Mouse (Mus musculus) liver, embryonic 15.5 days (tissue): ENCODE results near the gene Thsd4. TPM values are rescaled to one million over a fixed set of nuclear protein-coding genes. Genes with fewer than 3 reads are reported as not detected.

Source experiments
- ATAC-seq: fragments of 200-750 bp; cut with Nextera tagmentation; 2 replicates; pipeline ENCODE4 v1.8.0; 2017; ENCODE audit warnings: moderate number of reproducible peaks, mild to moderate bottlenecking, moderate library complexity; ENCODE audit not compliant: insufficient read depth
- H3K27ac ChIP-seq: fragments of 300-500 bp; sonication (generic); replicated peaks from 2 replicates; pipeline ENCODE4 v1.5.1; 2015; ENCODE audit warnings: mild to moderate bottlenecking, inconsistent platforms
- H3K27me3 ChIP-seq: fragments of 300-500 bp; sonication (generic); 2 replicates; pipeline ENCODE4 v1.6.1; 2015; ENCODE audit warnings: mild to moderate bottlenecking, inconsistent platforms
- H3K36me3 ChIP-seq: fragments of 300-500 bp; sonication (generic); replicated peaks from 2 replicates; pipeline ENCODE4 v1.6.1; 2015; ENCODE audit warnings: moderate library complexity, mild to moderate bottlenecking, inconsistent platforms
- H3K4me1 ChIP-seq: fragments of 300-500 bp; sonication (generic); replicated peaks from 2 replicates; pipeline ENCODE4 v1.6.1; 2015; ENCODE audit warnings: inconsistent platforms
- H3K4me2 ChIP-seq: fragments of 300-500 bp; sonication (generic); 2 replicates; pipeline ENCODE4 v1.6.1; 2015; ENCODE audit warnings: moderate library complexity, mild to moderate bottlenecking, inconsistent platforms
- H3K4me3 ChIP-seq: fragments of 300-500 bp; sonication (generic); replicated peaks from 2 replicates; pipeline ENCODE4 v1.5.1; 2015; ENCODE audit warnings: mild to moderate bottlenecking, inconsistent platforms
- H3K9ac ChIP-seq: fragments of 300-500 bp; sonication (generic); 2 replicates; pipeline ENCODE4 v1.6.1; 2015; ENCODE audit warnings: moderate library complexity, mild to moderate bottlenecking, inconsistent platforms
- H3K9me3 ChIP-seq: fragments of 300-500 bp; sonication (generic); replicated peaks from 2 replicates; pipeline ENCODE4 v1.6.1; 2016; ENCODE audit warnings: inconsistent platforms
- WGBS: fragments of 180-500 bp; shearing (Covaris S2); methylation state at CpG from one replicate; pipeline ENCODE4 v1.1.7; 2015; ENCODE audit warnings: mixed read lengths; ENCODE audit not compliant: insufficient replicate concordance; 5-methylcytosine and 5-hydroxymethylcytosine counted together
- polyA plus RNA-seq: library from polyadenylated mRNA; unstranded; fragments of >200 nt; fragmentation: Nextera tagmentation; extraction: Ambion mirVana; gene quantifications from 2 replicates; pipeline ENCODE4 v1.2.1, GENCODE M21; 2015

Gene Thsd4
- polyA plus RNA-seq, 1 experiment from 2014 or later = 0.73 TPM

GRCm38 (mm10) chr9:60065184-60065583 is 456.7 kb downstream of the Thsd4 start:
- Histone ChIP-seq H3K4me3 (no peak overlapping the region), H3K27ac (no peak overlapping the region), H3K9me3 (no peaks in the 10 kb centered on the region), H3K4me1 (no peaks in the 10 kb centered on the region), H3K36me3 (no peaks in the 10 kb centered on the region), H3K4me2 (no peak overlapping the region), H3K9ac (no peak overlapping the region), H3K27me3 (no peaks in the 10 kb centered on the region)
- ATAC-seq = no peak
- WGBS = 46% methylated on average over 4 of the region's 4 CpGs

- Histone ChIP-seq H3K9me3 (no peaks in the 10 kb centered on the region), H3K4me3 (no peak overlapping the region), H3K9ac (no peak overlapping the region), H3K4me2 (no peak overlapping the region), H3K36me3 (no peaks in the 10 kb centered on the region), H3K27ac (no peak overlapping the region), H3K4me1 (no peaks in the 10 kb centered on the region), H3K27me3 (no peaks in the 10 kb centered on the region)
- WGBS = 54% methylated on average over 4 of the region's 4 CpGs
- no peak for ATAC-seq
Observed at GRCm38 (mm10) chr9:60063191-60063720, 458.6 kb downstream of the Thsd4 start.

- no peaks in the 10 kb centered on the region for H3K9me3 ChIP-seq
- no peaks in the 10 kb centered on the region for H3K4me1 ChIP-seq
- no peak overlapping the region for H3K9ac ChIP-seq
- WGBS = 61% methylated on average over 5 of the region's 5 CpGs
- H3K36me3 ChIP-seq = no peaks in the 10 kb centered on the region
- H3K27me3 ChIP-seq = no peaks in the 10 kb centered on the region
- H3K4me3 ChIP-seq = no peak overlapping the region
- H3K4me2 ChIP-seq = no peak overlapping the region
- no peak overlapping the region for H3K27ac ChIP-seq
- ATAC-seq = no peak
Observed at GRCm38 (mm10) chr9:60056131-60056530, 465.7 kb downstream of the Thsd4 start.

- Histone ChIP-seq H3K4me1 (no peaks in the 10 kb centered on the region), H3K4me2 (no peak overlapping the region), H3K4me3 (no peak overlapping the region), H3K9ac (no peak overlapping the region), H3K27ac (no peak overlapping the region), H3K27me3 (no peaks in the 10 kb centered on the region), H3K36me3 (no peaks in the 10 kb centered on the region), H3K9me3 (no peaks in the 10 kb centered on the region)
- ATAC-seq = no peak
- WGBS = 36% methylated on average over 5 of the region's 5 CpGs
Observed at GRCm38 (mm10) chr9:60054951-60055350, 466.9 kb downstream of the Thsd4 start.

- 68% methylated on average over 5 of the region's 5 CpGs for WGBS
- Histone ChIP-seq H3K9me3 (no peaks in the 10 kb centered on the region), H3K4me1 (no peaks in the 10 kb centered on the region), H3K9ac (no peak overlapping the region), H3K36me3 (no peaks in the 10 kb centered on the region), H3K4me2 (no peak overlapping the region), H3K4me3 (no peak overlapping the region), H3K27me3 (no peaks in the 10 kb centered on the region), H3K27ac (no peak overlapping the region)
- no peak for ATAC-seq
Observed at GRCm38 (mm10) chr9:60053117-60053516, 468.7 kb downstream of the Thsd4 start.

GRCm38 (mm10) chr9:60052415-60052814 is 469.4 kb downstream of the Thsd4 start:
- no peaks in the 10 kb centered on the region for H3K36me3 ChIP-seq
- H3K9me3 ChIP-seq = no peaks in the 10 kb centered on the region
- WGBS = 54% methylated on average over 4 of the region's 4 CpGs
- H3K4me1 ChIP-seq = no peaks in the 10 kb centered on the region
- H3K9ac ChIP-seq = no peak overlapping the region
- H3K4me3 ChIP-seq = no peak overlapping the region
- H3K4me2 ChIP-seq = no peak overlapping the region
- H3K27me3 ChIP-seq = no peaks in the 10 kb centered on the region
- H3K27ac ChIP-seq = no peak overlapping the region
- ATAC-seq = no peak

- no peaks in the 10 kb centered on the region for H3K9me3 ChIP-seq
- H3K27me3 ChIP-seq = no peaks in the 10 kb centered on the region
- H3K4me2 ChIP-seq = no peak overlapping the region
- H3K4me3 ChIP-seq = no peak overlapping the region
- ATAC-seq = no peak
- H3K27ac ChIP-seq = no peak overlapping the region
- H3K36me3 ChIP-seq = no peaks in the 10 kb centered on the region
- H3K4me1 ChIP-seq = no peaks in the 10 kb centered on the region
- 57% methylated on average over 1 of the region's 1 CpGs for WGBS
- no peak overlapping the region for H3K9ac ChIP-seq
Observed at GRCm38 (mm10) chr9:60043175-60043574, 478.7 kb downstream of the Thsd4 start.

GRCm38 (mm10) chr9:60034883-60035282 is 487.0 kb downstream of the Thsd4 start:
- 71% methylated on average over 4 of the region's 4 CpGs for WGBS
- no peak overlapping the region for H3K27ac ChIP-seq
- H3K9ac ChIP-seq = no peak overlapping the region
- H3K4me1 ChIP-seq = no peaks in the 10 kb centered on the region
- H3K9me3 ChIP-seq = no peaks in the 10 kb centered on the region
- no peak overlapping the region for H3K4me2 ChIP-seq
- no peaks in the 10 kb centered on the region for H3K36me3 ChIP-seq
- no peaks in the 10 kb centered on the region for H3K27me3 ChIP-seq
- H3K4me3 ChIP-seq = no peak overlapping the region
- ATAC-seq = no peak

GRCm38 (mm10) chr9:60027234-60027633 is 494.6 kb downstream of the Thsd4 start:
- H3K27me3 ChIP-seq = no peaks in the 10 kb centered on the region
- H3K4me1 ChIP-seq = no peaks in the 10 kb centered on the region
- H3K4me2 ChIP-seq = no peak overlapping the region
- no peak overlapping the region for H3K9ac ChIP-seq
- no peaks in the 10 kb centered on the region for H3K9me3 ChIP-seq
- no peak overlapping the region for H3K4me3 ChIP-seq
- no peak for ATAC-seq
- no peak overlapping the region for H3K27ac ChIP-seq
- WGBS = 64% methylated on average over 4 of the region's 4 CpGs
- no peaks in the 10 kb centered on the region for H3K36me3 ChIP-seq

GRCm38 (mm10) chr9:60026795-60027194 is 495.1 kb downstream of the Thsd4 start:
- Histone ChIP-seq H3K9me3 (no peaks in the 10 kb centered on the region), H3K4me1 (no peaks in the 10 kb centered on the region), H3K9ac (no peak overlapping the region), H3K4me3 (no peak overlapping the region), H3K4me2 (no peak overlapping the region), H3K27me3 (no peaks in the 10 kb centered on the region), H3K36me3 (no peaks in the 10 kb centered on the region), H3K27ac (no peak overlapping the region)
- no peak for ATAC-seq
- WGBS = 35% methylated on average over 2 of the region's 2 CpGs

GRCm38 (mm10) chr9:60025919-60026318 is 495.9 kb downstream of the Thsd4 start:
- Histone ChIP-seq H3K4me3 (no peak overlapping the region), H3K27ac (no peak overlapping the region), H3K9ac (no peak overlapping the region), H3K36me3 (no peaks in the 10 kb centered on the region), H3K27me3 (no peaks in the 10 kb centered on the region), H3K4me1 (no peaks in the 10 kb centered on the region), H3K4me2 (no peak overlapping the region), H3K9me3 (no peaks in the 10 kb centered on the region)
- WGBS = 70% methylated on average over 6 of the region's 6 CpGs
- ATAC-seq = no peak

- Histone ChIP-seq H3K9ac (no peak overlapping the region), H3K27ac (no peak overlapping the region), H3K4me2 (no peak overlapping the region), H3K27me3 (no peaks in the 10 kb centered on the region), H3K4me3 (no peak overlapping the region), H3K4me1 (no peaks in the 10 kb centered on the region), H3K36me3 (no peaks in the 10 kb centered on the region), H3K9me3 (no peaks in the 10 kb centered on the region)
- 26% methylated on average over 5 of the region's 5 CpGs for WGBS
- no peak for ATAC-seq
Observed at GRCm38 (mm10) chr9:60024971-60025370, 496.9 kb downstream of the Thsd4 start.
